Mouse (Mus musculus) lung, embryonic 15.5 days (tissue): Measurements from ENCODE around the gene Ric8b. TPM values are rescaled to one million over a fixed set of nuclear protein-coding genes. Genes with fewer than 3 reads are reported as not detected.

Experiments
- ATAC-seq: fragments of 200-750 bp; cut with Nextera tagmentation; 2 replicates; pipeline ENCODE4 v1.8.0; 2017; ENCODE audit warnings: moderate number of reproducible peaks, borderline replicate concordance; ENCODE audit not compliant: low FRiP score, low TSS enrichment; ENCODE audit errors: extremely low read depth
- H3K27ac ChIP-seq: fragments of 300-500 bp; sonication (generic); 2 replicates; pipeline ENCODE4 v1.5.1; 2015; ENCODE audit warnings: moderate library complexity, mild to moderate bottlenecking, inconsistent platforms
- H3K27me3 ChIP-seq: fragments of 300-500 bp; sonication (generic); 2 replicates; pipeline ENCODE4 v1.6.1; 2015; ENCODE audit warnings: inconsistent platforms
- H3K36me3 ChIP-seq: fragments of 300-500 bp; sonication (generic); 2 replicates; pipeline ENCODE4 v1.6.1; 2015; ENCODE audit warnings: inconsistent platforms
- H3K4me1 ChIP-seq: fragments of 300-500 bp; sonication (generic); 2 replicates; pipeline ENCODE4 v1.6.1; 2015; ENCODE audit warnings: inconsistent platforms
- H3K4me2 ChIP-seq: fragments of 300-500 bp; sonication (generic); 2 replicates; pipeline ENCODE4 v1.6.1; 2015; ENCODE audit warnings: inconsistent platforms, mild to moderate bottlenecking, moderate library complexity
- H3K4me3 ChIP-seq: fragments of 300-500 bp; sonication (generic); 2 replicates; pipeline ENCODE4 v1.5.1; 2015; ENCODE audit warnings: mild to moderate bottlenecking, inconsistent platforms
- H3K9ac ChIP-seq: fragments of 300-500 bp; sonication (generic); 2 replicates; pipeline ENCODE4 v1.6.1; 2015; ENCODE audit warnings: inconsistent platforms
- H3K9me3 ChIP-seq: fragments of 300-500 bp; sonication (generic); 2 replicates; pipeline ENCODE4 v1.6.1; 2016; ENCODE audit warnings: inconsistent platforms
- WGBS: fragments of 180-500 bp; shearing (Covaris S2); methylation state at CpG from one replicate; pipeline ENCODE4 v1.1.7; 2015; 5-methylcytosine and 5-hydroxymethylcytosine counted together
- polyA plus RNA-seq: library from polyadenylated mRNA; unstranded; fragments of >200 nt; fragmentation: Nextera tagmentation; extraction: Ambion mirVana; gene quantifications from 2 replicates; pipeline ENCODE4 v1.2.1, GENCODE M21; 2015

The Ric8b gene
- polyA plus RNA-seq, 1 experiment from 2014 or later, result 20.9 TPM

DNA sequence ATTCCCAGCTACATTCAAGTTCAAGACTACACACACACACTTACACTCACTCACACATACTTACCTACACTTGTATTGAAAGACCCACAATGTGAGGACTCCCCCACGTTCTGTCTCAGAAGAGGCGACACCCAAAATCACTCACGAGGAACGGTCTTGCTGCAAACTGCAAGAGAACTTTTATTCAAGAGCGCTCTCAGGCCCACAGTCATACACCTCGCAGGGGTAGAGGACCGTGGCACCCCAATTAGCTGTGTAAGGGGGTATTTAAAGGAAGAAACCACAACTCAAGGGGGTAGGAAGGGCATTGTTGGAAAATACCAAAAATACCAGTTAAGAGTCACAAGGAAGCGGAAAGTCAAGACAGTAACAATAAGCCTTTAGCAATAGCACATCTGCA lies 130.6 kb downstream of the Ric8b start:
- Histone ChIP-seq H3K27ac (no peak overlapping the region), H3K9me3 (no peaks in the 10 kb centered on the region), H3K9ac (no peak overlapping the region), H3K4me2 (no peak overlapping the region), H3K36me3 (no peaks in the 10 kb centered on the region), H3K4me1 (peaks cover 6% of the 10 kb centered on the region; the same call in 1 of the 2 replicates), H3K27me3 (no peaks in the 10 kb centered on the region), H3K4me3 (no peak overlapping the region)
- WGBS, result 94% methylated on average over 8 of the region's 8 CpGs
- no peak for ATAC-seq

GRCm38 (mm10) chr10:85050668-85051208 lies 133.3 kb downstream of the Ric8b start:
- ATAC-seq, result no peak
- no peak overlapping the region for H3K9ac ChIP-seq
- H3K4me3 ChIP-seq, result no peak overlapping the region
- H3K9me3 ChIP-seq, result no peaks in the 10 kb centered on the region
- no peaks in the 10 kb centered on the region for H3K27me3 ChIP-seq
- H3K27ac ChIP-seq, result no peak overlapping the region
- H3K4me2 ChIP-seq, result no peak overlapping the region
- WGBS, result 46% methylated on average over 4 of the region's 4 CpGs
- no peaks in the 10 kb centered on the region for H3K36me3 ChIP-seq
- no peaks in the 10 kb centered on the region for H3K4me1 ChIP-seq

DNA sequence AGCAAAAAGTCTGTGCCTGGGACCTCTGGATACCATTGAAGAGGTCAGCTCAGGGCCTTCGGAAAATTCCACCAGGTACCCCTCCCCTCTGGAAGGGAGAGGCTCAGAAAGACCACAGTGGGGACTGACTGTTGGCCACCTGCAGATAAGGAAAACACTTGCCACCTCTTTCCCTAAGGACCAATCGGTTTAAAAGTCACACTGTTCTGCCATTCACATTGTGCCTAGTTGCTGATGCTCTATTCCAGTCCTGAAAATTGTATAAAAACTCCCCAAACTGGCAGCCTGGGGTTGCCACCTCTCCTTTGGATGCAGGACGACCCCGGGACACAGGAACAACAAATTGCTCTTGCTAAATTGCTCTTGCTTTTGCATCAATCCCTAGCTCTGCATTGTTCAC lies 135.0 kb downstream of the Ric8b start:
- H3K4me2 ChIP-seq, result no peak overlapping the region
- H3K27me3 ChIP-seq, result no peaks in the 10 kb centered on the region
- ATAC-seq, result no peak
- WGBS, result 36% methylated on average over 4 of the region's 4 CpGs
- no peaks in the 10 kb centered on the region for H3K9me3 ChIP-seq
- H3K9ac ChIP-seq, result no peak overlapping the region
- no peak overlapping the region for H3K4me3 ChIP-seq
- no peak overlapping the region for H3K27ac ChIP-seq
- H3K36me3 ChIP-seq, result no peaks in the 10 kb centered on the region
- no peaks in the 10 kb centered on the region for H3K4me1 ChIP-seq

DNA sequence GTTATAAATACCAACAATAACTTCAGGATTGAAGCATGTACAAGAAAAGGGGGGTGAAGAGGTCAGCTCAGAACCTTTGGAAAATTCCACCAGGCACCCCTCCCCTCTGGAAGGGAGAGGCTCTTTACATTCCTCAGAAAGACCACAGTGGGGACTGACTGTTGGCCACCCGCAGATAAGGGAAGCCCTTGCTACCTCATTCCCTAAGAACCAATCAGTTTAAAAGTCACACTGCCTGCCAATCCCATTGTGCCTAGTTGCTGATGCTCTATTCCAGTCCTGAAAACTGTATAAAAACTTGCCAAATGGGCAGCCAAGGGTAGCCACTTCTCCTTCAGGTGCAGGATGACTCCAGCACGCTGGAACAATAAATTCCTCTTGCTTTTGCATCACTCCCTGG lies 137.5 kb downstream of the Ric8b start:
- no peak for ATAC-seq
- Histone ChIP-seq H3K4me1 (no peaks in the 10 kb centered on the region), H3K4me3 (no peak overlapping the region), H3K4me2 (no peak overlapping the region), H3K9me3 (no peaks in the 10 kb centered on the region), H3K27ac (no peak overlapping the region), H3K27me3 (no peaks in the 10 kb centered on the region), H3K9ac (no peak overlapping the region), H3K36me3 (no peaks in the 10 kb centered on the region)
- WGBS, result 79% methylated on average over 2 of the region's 2 CpGs

Other genes starting within 250 kb of the Ric8b start
- not detected in 2 replicates for gene Rfx4, start 161.6 kb upstream of the Ric8b start, polyA plus RNA-seq
- gene Fhl4, start 184.9 kb downstream of the Ric8b start, polyA plus RNA-seq, result 0.83 and 0.91 TPM in 2 replicates
- gene Tmem263, start 185.0 kb downstream of the Ric8b start, polyA plus RNA-seq, result 75.7 and 77.8 TPM in 2 replicates
- gene Mterf2, start 210.4 kb downstream of the Ric8b start, polyA plus RNA-seq, result 10.7 and 12.0 TPM in 2 replicates